Mouse (Mus musculus) kidney, adult 11 months (tissue): Measurements from ENCODE around the gene Galnt9.

ENCODE experiments used
- DNase-seq: peaks from one replicate; pipeline ENCODE4 v3.0.0; 2022

The Galnt9 gene

DNA sequence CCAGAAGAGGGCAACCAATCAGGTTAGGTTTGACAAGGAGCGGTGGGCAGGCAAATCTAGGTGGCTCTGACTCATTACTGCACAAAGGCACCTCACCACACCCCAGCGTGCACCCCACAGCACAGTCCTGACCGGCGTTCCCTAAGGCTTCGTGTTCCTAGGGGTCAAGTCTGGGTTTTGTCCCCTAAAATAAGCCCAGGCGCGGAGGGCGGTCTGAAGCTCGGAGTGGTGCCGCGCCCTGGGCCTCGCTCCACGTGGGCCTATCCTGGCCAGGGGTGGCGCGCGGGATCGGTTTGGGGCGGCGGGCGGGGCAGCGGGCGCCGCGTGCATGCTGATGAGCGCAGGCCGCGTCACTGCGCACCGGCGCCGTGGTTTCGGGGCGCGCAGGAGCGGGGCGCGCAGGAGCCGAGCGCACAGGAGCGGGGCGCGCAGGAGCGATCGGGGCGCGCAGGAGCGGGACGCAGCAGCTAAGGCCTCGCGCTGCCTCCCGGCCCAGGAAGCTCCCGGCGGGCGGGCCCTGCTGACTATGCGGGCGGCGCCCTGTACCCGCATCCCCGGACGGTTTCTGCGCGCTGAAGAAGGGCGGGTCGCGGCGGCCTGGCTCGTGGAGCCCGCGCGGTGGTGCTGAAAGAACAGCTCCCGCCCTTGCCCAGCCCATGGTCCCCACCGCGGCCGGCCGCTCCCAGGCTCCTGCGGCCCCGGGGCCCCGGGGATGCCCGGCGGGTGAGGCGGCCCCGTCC lies at the start of gene Galnt9:
Gene Galnt9 (plus strand): TSS at position 405 of the 740 bp plus-strand sequence.
- DNase-seq, result peak; percentile 7

DNA sequence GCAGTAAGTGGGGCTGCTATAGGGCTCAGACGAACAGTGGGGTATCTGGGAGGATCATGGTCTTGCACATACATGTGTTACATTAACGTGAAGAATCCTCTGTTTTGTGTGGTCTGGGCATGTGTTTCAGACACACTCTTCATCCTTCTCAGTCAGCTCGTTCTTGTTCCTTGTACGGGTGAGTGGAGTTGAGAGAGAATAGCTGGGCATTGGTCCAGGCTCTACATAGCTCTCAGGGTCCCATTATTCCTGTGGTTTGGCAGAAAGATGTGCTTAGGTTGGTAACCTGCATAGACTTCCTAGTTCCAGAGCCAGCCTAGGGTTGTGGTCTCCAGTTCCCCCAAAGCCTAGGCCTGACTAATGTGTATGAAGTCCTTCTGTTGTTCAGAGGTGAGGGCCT lies 49.8 kb upstream of the Galnt9 start:
- DNase-seq, result peak; percentile 21

DNA sequence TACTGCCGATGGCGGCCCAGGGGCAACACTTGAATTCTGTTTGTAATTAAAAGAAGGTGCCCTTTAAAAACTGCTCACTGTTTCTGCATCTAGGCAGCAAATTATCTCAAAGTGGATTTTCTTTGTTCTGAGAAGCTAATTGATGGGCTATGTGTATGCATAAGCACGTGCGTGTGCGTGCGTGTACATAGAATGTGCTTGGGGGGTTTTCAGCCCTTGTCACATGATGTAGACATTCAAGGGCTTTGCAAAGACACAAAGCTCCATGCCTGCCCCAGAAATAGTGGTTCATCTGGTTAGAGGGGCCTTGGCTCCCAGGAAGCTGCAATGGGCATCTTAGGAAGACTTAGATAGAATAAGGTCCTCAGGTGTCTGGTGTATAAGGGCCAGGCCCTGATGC lies 49.1 kb upstream of the Galnt9 start:
- DNase-seq, result peak; percentile 61

DNA sequence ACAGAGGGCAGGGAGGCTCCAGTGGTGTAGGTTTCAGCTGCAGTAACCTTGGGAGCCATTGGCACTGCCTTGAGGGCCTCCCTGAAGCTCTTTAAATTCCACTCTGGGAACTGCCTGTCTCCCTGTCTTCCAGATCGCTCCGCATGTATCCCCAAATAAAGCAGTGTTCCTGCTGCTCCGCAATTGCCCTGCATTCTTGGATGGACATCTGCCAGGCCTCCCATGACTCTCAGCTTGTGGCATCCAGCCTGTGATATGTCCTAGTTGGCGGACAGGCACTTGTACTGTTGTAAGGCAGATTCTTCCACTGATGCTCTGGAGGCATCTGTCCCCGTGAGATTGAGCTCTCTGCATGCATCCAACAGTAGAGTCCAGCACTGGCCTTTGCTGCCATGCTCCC lies 46.6 kb upstream of the Galnt9 start:
- no peak for DNase-seq

DNA sequence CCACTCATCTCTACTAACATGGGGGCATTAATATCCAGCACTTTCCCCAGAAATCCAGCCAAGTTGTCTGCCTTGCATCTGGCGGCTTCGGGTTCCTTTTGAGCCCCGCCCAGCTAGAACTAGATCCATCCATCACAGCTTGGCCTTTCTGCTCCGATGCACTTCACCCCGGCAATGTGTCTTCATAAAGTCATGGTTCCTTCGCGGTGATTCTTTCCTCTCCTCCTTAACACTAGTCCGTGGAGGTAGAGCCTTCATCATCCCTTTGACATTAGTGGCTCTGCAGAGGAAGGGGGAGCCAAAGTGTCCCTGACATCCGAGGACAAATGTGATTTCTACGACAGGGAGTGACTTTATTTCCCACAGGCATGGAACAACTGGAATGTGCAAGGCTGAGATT lies 46.1 kb upstream of the Galnt9 start:
- no peak for DNase-seq

DNA sequence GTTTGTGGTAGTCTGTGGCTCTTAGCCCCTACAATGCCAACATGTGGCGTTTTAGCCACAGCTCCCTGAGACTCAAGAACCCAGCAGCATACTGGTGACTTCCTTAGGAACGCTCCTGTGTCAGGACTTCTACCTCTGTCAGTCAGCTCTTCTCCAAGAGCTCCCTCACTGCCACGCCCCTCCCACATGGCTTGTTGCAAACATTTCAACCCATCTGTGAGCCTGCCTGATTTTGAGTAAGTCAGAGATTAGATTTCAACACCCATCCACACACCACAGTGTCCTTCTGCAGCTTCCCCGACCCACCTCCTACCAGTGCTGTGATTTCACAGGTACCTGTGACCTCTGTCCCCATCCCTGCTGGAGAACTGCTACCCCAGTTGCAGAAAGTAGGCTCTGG lies 43.9 kb upstream of the Galnt9 start:
- DNase-seq, result no peak

DNA sequence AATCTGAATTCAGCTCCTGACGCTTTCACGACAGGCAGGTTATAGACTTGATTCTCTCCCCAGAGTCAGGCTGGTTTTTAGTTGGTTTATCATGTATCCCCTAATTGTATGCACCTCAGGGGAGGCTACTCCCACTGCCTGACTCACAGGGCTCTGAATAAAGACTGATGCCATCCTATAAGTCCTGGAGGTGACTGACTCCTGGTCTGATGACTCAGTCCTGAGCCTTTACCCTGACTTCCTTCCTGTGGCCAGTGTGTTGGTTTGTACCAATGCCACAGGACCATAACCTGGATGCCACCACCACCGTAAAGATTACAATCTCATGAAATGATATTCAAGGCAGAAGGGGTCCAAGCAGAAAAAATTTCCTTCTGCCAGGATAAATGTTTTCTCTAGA lies 40.8 kb upstream of the Galnt9 start:
- DNase-seq, result no peak

DNA sequence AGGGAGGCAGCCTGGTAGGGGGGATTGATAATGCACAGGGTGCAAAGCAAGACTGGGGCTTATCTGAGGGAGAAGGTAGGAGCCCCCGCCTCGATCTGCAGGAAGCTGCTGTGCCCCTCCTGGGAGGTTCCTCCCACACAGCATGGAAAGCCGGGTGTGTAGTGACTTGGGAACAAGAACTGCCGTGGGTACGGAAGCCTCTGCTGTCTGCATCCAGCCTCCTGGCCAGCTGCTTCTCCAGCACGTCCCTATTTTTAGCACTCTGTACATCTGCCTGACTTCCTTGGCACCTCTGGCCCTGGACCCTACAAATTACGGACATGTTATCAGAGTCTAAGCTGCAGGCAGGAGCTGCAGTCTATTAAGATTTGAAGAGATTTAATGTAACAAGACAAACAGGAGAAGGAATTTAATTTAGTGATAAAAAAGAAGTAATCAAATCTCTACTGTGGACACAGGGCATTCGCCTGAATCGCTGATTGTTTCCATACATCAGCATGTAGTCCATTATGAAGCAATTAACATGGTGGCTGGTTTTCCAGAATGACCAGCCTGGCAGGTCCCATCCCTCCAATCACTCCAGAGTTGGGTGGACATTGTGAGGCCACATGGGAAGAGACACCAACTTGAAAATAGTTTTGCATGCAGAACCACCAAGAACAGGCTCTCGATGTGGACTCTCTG lies 38.4 kb upstream of the Galnt9 start:
- no peak for DNase-seq

DNA sequence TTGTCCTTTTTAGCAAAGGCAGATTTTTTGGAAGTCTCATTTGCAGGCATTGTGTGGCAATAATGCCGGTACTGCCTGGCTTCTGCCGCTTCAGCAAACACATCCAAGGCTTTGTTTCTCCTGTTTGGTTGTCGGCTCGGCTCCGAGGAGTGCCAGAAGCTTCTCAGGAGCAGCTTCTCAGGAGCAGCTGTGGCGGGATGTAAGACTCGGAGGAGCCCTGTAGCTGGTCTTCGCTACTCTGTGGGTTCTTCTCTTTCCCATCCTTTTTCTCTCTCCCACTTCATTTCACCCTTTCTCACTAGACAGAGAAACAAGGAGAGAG lies 37.9 kb upstream of the Galnt9 start:
- no peak for DNase-seq

DNA sequence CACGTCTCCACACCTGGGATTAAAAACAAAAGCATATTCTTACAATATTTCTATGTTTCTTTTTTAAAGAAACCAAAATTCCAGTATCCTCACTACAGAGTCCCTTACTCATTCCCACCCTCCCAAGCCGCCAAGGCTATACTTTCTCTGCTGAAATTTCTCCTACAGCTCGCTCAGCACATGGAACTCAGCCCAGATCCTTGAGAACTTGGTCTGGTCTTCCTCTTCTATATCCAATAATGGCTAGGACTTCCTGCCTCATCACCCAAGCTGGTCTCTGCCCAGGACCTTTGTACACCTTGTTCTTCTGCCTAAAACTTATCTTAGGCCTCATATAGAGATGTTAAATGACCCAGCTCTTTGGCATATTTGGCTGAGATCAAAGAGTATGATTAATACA lies 37.3 kb upstream of the Galnt9 start:
- DNase-seq, result no peak

DNA sequence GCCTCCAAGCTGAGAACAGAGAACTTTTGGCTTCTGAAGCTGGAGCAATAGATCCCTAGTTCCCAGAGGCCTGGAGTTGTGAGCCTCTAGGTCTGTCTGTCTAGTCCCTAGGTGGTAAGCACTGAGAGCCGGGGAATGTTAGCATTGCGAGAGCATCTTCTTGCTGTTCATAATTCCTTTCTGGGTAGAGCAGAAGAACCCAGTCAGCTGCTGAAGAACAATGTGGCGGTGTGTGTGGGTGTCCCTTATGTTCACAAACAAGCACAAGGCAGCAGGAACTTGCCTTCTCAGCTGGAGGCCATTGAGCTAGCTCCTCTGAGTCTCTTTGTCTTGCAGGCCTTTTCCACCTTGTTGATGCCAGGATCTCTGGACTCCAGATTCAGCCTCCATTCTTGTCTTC lies 36.2 kb upstream of the Galnt9 start:
- no peak for DNase-seq

DNA sequence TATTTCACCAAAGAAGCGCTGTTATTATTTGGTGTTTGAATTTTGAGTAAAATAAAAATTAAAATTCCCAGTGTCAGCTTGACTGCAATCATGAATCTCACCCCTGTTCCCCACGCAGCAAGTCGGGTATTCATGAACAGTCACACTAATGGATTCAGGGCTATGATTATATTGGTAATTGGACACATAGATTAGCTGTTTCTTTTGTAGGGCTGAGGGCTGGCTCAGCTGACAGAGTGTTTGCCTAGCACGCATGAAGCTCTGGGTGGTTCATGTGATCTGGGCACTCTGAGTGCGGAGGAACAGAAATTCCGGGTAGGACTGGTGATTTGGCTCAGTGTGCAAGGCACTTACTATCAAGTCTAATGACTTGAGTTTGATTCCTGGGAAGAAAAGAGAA lies 33.8 kb upstream of the Galnt9 start:
- DNase-seq, result no peak

DNA sequence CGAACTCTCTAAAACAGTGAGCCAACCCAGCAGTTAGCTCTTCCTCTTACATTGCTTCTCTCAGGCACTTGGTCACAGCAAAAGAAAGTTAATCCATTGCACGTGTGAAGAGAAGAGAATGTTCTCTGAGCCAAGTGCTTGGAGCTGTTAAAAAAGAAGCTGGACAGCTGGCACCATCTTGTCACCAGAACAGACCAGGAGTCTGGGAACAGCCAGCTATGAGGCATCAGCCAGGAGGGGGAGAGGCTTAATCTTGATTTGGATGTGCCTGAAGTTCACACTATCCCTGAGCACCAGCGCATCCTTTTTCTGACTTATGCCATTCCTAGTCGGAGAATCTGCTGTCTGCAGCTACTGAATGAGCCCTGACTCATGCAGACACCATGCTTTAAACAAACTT lies 30.4 kb upstream of the Galnt9 start:
- no peak for DNase-seq

DNA sequence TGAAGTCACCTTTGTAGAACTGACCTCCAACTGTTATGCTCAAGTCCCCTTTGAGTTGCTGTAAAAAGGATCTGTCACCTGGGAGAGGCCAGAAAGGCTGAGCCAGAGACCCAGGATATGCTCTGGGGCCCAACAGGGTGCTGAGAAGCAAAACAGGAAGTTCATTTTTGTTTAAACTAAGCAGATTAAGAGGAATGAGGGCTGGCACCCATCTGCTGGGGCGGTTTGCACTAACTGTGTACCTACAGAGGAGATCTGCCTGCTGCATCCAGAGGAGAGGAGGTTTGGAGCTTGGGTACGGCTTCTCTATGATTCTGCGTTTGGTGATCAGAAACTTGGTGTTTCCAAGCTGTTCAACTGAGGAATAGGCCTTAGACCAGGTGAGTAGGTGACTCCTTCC lies 29.5 kb upstream of the Galnt9 start:
- no peak for DNase-seq

DNA sequence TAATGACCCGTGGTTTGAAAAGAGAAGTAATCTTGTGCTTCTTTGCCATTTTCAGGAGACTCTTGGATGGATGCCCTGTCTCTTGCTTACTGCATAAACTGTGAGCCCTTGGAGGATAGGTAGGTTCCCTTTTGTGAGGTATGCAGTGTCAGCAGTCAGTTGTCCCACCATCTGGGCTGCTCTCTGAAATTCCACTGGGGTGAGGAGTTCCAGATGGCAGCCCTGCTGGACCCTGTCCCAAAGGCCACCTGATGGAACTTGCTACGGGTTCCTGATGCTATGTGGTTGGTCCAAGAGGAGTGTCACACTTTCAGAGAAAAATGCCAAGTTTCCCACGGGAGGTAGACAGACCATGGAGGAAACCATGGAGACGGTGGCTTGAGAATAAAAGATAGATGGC lies 27.8 kb upstream of the Galnt9 start:
- no peak for DNase-seq

DNA sequence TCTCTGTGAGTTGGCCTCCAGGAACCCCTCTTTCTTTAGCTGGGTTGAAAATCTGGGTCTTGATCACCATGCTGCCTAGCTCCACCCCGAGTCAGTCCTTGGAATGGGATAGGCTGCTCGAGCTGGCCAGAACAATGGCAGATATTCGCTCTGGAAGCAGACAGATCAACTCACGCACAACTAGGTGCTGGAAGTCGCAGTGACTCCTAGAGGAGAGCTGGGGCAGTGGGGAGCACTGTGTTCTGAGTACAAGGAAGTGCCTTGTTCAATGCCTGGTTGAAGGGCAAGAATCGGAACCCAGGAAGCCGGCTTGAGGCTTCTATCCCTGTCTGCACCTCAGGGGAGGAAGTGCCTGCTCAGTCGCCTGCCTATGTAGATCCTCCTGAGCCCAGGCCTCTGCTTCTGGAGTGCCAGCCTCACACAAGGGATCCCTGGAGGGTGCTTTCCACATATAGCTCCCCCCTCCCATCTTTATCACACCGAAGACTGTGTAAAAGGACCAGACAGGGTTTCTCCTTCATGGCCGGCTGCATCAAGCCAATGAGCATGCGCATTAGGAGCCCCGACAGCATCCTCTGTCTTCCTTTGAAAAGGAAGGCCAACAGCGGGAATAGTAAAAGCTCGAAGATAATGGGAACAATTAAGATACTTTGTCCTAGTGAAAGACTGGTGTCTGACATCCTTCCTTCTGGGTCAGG lies 25.9 kb upstream of the Galnt9 start:
- DNase-seq, result no peak

DNA sequence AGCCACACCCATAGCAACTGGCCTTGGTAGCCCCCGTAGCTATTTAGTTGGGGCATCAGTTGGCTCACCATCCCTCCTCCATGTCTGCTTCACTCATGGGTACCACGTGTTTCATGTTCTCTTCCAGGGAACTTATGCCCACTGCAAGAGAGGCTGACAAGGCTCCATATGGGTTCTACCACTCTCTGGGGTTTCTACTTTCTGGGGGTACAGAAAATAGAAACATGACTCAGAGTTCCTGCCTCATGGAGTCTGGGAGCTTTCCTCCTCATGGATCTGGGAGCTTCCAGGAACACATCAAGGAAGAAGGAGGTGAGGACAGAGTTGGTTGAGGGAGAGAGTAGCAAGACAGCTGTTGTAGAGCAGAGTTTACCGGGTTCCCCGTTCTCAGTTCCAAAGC lies 23.2 kb upstream of the Galnt9 start:
- no peak for DNase-seq

DNA sequence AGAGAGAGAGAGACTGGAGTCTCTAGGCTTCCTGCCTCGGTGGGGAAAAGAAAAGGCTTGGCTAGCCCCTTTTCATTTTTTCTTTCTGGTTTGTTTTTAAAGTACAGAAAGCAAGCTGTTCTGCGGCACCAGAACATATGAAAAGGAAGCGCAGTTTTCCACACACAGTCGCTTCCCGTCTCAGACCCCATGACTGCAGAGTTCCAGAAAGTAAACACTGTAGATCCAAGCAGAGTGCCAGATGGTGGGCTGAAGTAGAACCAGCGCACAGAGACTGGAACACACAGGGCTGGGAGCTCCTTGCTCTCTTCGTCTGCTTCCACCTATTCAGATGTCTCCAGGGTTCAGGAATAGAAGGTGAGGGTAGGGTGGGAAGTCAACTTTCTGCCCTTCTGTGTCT lies 22.3 kb upstream of the Galnt9 start:
- no peak for DNase-seq

DNA sequence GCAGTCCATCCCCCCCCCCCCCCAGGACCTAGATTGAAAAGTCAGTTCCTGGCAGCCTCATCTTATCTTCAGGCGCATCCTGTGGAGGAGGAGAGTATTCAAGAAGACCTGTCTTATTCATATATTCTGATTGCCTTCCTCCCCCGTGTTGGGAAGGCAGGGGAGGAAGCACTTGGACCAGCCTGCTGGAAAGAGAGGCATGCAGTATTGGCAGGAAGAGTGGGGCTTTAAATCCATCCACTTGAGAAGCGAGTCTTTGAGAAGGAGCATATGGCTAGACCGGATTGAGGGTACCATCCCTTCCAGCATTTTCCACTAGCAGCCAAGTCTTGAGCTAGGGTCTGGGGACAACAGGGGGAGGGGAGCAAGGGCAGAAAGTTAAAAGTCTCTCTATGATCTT lies 20.9 kb upstream of the Galnt9 start:
- no peak for DNase-seq

DNA sequence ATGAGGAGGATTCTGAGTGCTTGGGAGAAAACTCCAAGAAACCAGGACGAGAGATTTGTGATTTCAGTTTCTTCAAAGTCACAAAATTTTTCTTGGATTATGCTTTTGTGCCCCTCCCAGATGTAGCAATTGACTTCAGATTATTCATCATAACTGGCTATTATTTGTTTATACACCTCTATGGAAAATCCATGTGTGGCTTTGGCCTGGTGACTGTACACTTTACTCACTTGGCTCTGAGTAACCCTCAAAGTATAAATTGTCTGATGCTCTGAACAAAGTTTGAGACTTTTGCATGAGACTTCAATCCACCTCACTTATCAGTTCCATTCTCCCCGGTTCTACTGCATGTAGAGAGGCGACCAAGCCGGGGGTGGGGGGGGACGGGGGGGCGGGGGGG lies 18.5 kb upstream of the Galnt9 start:
- no peak for DNase-seq

DNA sequence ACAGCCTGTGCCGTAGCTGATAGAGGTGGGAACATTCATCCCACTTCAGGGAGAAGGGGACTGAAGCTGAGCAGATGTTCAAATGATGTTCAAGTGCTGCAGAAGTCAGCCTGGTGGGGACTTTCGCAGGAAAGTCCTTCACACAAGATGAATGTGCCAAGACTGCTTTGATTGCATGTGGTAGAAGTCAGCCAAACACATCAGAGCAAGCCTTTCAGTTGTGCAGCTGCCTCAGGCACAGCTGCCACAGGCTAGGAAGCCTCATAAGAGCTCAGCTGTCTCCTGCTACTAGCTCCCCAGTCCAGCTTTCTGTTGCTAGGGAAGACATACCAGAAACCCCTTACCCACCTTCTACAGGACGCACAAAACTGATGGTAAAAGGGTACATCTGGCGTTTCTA lies 17.6 kb upstream of the Galnt9 start:
- no peak for DNase-seq

DNA sequence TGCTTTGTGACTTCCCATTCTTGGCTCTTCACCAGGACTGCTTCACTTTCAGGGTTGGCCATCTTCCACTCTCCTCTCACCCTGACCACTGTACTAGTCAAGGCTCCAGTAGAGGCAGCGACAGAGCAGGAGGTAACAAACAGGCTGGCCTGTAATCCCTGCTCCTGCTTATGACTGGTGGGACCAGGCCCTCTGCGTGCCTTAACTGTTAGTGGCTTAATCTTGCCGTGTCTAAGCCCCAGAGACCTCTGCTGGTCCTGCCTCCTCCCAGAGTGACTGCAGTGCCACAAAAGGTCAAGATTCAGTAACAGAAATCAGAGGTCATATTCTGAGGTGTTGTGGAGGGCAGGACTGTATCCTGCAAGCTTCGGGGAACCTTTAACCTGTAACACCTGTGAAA lies 13.1 kb upstream of the Galnt9 start:
- no peak for DNase-seq

DNA sequence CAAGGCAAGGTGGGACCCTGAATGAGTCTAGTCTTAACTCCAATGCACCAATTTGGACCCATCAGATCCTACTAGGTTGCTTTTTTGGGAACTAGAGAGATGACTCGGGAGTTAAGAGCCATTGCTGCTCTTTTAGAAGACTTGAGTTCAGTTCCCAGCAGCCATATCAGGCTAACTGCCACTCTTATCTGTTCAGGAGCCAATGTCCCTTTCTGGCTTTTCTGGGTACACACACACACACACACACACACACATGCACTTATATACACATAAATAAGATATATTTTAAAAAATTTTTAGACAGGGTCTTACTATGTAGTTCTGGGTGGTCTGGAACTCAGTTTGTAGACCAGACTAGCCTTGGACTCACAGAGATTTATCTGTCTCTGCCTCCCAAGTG lies 9.8 kb upstream of the Galnt9 start:
- no peak for DNase-seq

DNA sequence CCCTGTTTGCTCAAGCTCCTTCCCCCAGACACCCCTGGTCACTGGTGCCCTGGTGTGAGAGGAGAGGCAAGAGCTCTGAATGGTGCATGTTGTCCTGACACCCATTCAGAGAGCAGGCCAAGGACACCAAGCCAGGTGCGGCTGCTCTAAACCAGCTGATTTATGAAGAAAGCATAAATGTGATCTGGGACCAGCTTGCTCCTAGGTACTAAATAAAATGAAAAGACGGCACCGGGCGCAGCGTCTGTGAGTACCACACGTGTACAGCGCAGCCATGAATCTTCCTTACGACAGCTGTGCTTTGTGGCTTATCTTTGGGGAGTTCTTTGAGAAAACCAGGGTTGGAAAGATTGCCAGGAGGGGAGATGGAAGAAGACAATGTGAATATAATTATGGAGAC lies 8.2 kb upstream of the Galnt9 start:
- DNase-seq, result no peak

DNA sequence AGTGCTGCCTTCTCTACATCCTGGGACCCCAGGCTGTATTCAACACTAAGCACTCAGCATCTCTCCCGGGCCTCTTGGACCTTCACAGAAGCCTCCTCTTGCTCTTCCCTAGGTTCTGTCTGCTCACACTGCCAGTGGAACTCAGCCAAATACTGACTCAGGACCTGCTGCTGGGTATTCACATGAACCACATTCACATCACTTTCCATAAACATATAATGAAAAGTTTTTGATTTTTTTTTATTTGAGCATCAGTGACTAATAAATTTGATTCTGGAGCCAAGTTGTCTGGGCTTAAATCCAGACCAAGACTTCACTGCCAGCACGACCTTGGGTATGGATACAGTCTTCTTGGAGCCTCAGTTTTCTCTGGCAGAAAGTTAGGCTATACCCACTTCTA lies 3.2 kb upstream of the Galnt9 start:
- no peak for DNase-seq
